Mouse (Mus musculus) embryonic facial prominence, embryonic 13.5 days (tissue): Measurements from ENCODE around the gene Ddx55. TPM values are rescaled to one million over a fixed set of nuclear protein-coding genes. Genes with fewer than 3 reads are reported as not detected.

Source experiments
- ATAC-seq: fragments of 200-750 bp; cut with Nextera tagmentation; 2 replicates; pipeline ENCODE4 v1.8.0; 2017; ENCODE audit warnings: low read depth; ENCODE audit not compliant: insufficient number of reproducible peaks, insufficient read depth, low FRiP score, low TSS enrichment
- H3K27ac ChIP-seq: fragments of 300-500 bp; sonication (generic); 2 replicates; pipeline ENCODE4 v1.5.1; 2015; ENCODE audit warnings: moderate library complexity, mild to moderate bottlenecking, inconsistent platforms
- H3K27me3 ChIP-seq: fragments of 300-500 bp; sonication (generic); 2 replicates; pipeline ENCODE4 v1.6.1; 2015; ENCODE audit warnings: mild to moderate bottlenecking, inconsistent platforms
- H3K36me3 ChIP-seq: fragments of 300-500 bp; sonication (generic); 2 replicates; pipeline ENCODE4 v1.6.1; 2015; ENCODE audit warnings: mild to moderate bottlenecking, inconsistent platforms
- H3K4me1 ChIP-seq: fragments of 300-500 bp; sonication (generic); 2 replicates; pipeline ENCODE4 v1.6.1; 2015; ENCODE audit warnings: inconsistent platforms
- H3K4me2 ChIP-seq: fragments of 300-500 bp; sonication (generic); 2 replicates; pipeline ENCODE4 v1.6.1; 2015; ENCODE audit warnings: moderate library complexity, mild to moderate bottlenecking, inconsistent platforms
- H3K4me3 ChIP-seq: fragments of 300-500 bp; sonication (generic); 2 replicates; pipeline ENCODE4 v1.5.1; 2015; ENCODE audit warnings: mild to moderate bottlenecking, inconsistent platforms
- H3K9ac ChIP-seq: fragments of 300-500 bp; sonication (generic); 2 replicates; pipeline ENCODE4 v1.6.1; 2015; ENCODE audit warnings: mild to moderate bottlenecking, inconsistent platforms
- H3K9me3 ChIP-seq: fragments of 300-500 bp; sonication (generic); 2 replicates; pipeline ENCODE4 v1.6.1; 2016; ENCODE audit warnings: inconsistent platforms
- WGBS: fragments of 180-500 bp; shearing (Covaris S2); methylation state at CpG from one replicate; pipeline ENCODE4 v1.1.7; 2015; ENCODE audit warnings: mixed read lengths; 5-methylcytosine and 5-hydroxymethylcytosine counted together
- polyA plus RNA-seq: library from polyadenylated mRNA; unstranded; fragments of >200 nt; fragmentation: Nextera tagmentation; extraction: Ambion mirVana; gene quantifications from 2 replicates; pipeline ENCODE4 v1.2.1, GENCODE M21; 2015

Gene Ddx55
- polyA plus RNA-seq, 1 experiment from 2014 or later, result 19.6 TPM

- Histone ChIP-seq H3K27me3 (no peaks in the 10 kb centered on the region), H3K4me1 (peaks cover 20% of the 10 kb centered on the region), H3K36me3 (peaks cover 47% of the 10 kb centered on the region), H3K9ac (no peak overlapping the region), H3K9me3 (no peaks in the 10 kb centered on the region), H3K27ac (no peak overlapping the region), H3K4me2 (no peak overlapping the region), H3K4me3 (no peak overlapping the region)
- no peak for ATAC-seq
- WGBS, result 86% methylated on average over 5 of the region's 5 CpGs
Observed at GRCm38 (mm10) chr5:124524943-124525342, 27.7 kb upstream of the Ddx55 start.

GRCm38 (mm10) chr5:124528351-124528750, 24.3 kb upstream of the Ddx55 start:
- H3K27me3 ChIP-seq, result no peaks in the 10 kb centered on the region
- peak overlapping the region; percentile 89 for H3K4me2 ChIP-seq
- H3K27ac ChIP-seq, result peak overlapping the region; percentile 66
- peak overlapping the region; percentile 84 for H3K9ac ChIP-seq
- H3K4me3 ChIP-seq, result peak overlapping the region; percentile 77
- peaks cover 29% of the 10 kb centered on the region for H3K36me3 ChIP-seq
- peaks cover 40% of the 10 kb centered on the region for H3K4me1 ChIP-seq
- H3K9me3 ChIP-seq, result no peaks in the 10 kb centered on the region
- WGBS, result 67% methylated on average over 4 of the region's 4 CpGs
- ATAC-seq, result no peak

GRCm38 (mm10) chr5:124528791-124529190, 23.9 kb upstream of the Ddx55 start:
- H3K4me1 ChIP-seq, result peaks cover 40% of the 10 kb centered on the region
- WGBS, result 33% methylated on average over 9 of the region's 9 CpGs

GRCm38 (mm10) chr5:124529191-124529651, 23.4 kb upstream of the Ddx55 start:
- WGBS, result 12% methylated on average over 8 of the region's 8 CpGs
- Histone ChIP-seq H3K27ac (peak overlapping the region; percentile 66), H3K9ac (peak overlapping the region; percentile 84), H3K4me1 (peaks cover 40% of the 10 kb centered on the region), H3K4me3 (peak overlapping the region; percentile 77), H3K4me2 (peak overlapping the region; percentile 89), H3K9me3 (no peaks in the 10 kb centered on the region), H3K27me3 (no peaks in the 10 kb centered on the region), H3K36me3 (peaks cover 24% of the 10 kb centered on the region)
- no peak for ATAC-seq

More at GRCm38 (mm10) chr5:124528791-124529190, 23.9 kb upstream of the Ddx55 start:
- no peaks in the 10 kb centered on the region for H3K27me3 ChIP-seq
- peak overlapping the region; percentile 77 for H3K4me3 ChIP-seq
- peaks cover 24% of the 10 kb centered on the region for H3K36me3 ChIP-seq
- ATAC-seq, result no peak
- H3K9ac ChIP-seq, result peak overlapping the region; percentile 84
- peak overlapping the region; percentile 89 for H3K4me2 ChIP-seq
- H3K9me3 ChIP-seq, result no peaks in the 10 kb centered on the region
- H3K27ac ChIP-seq, result peak overlapping the region; percentile 66

- H3K27me3 ChIP-seq, result no peaks in the 10 kb centered on the region
- H3K4me1 ChIP-seq, result peaks cover 40% of the 10 kb centered on the region
- peaks cover 20% of the 10 kb centered on the region for H3K36me3 ChIP-seq
- WGBS, result 36% methylated on average over 8 of the region's 8 CpGs
- peak overlapping the region; percentile 77 for H3K4me3 ChIP-seq
- H3K4me2 ChIP-seq, result peak overlapping the region; percentile 89
- H3K9ac ChIP-seq, result peak overlapping the region; percentile 84; the same call in 1 of the 2 replicates
- no peak for ATAC-seq
- H3K9me3 ChIP-seq, result no peaks in the 10 kb centered on the region
- no peak overlapping the region for H3K27ac ChIP-seq
Observed at GRCm38 (mm10) chr5:124529697-124530096, 23.0 kb upstream of the Ddx55 start.

- H3K27ac ChIP-seq, result peak within 1 kb of the TSS; percentile 85
- ATAC-seq, result peak; percentile 89
- H3K4me1 ChIP-seq, result peaks cover 40% of the 10 kb centered on the region
- H3K27me3 ChIP-seq, result no peaks in the 10 kb centered on the region
- H3K36me3 ChIP-seq, result peaks cover 11% of the 10 kb centered on the region
- H3K4me3 ChIP-seq, result peak within 1 kb of the TSS; percentile 77
- H3K9me3 ChIP-seq, result no peaks in the 10 kb centered on the region
- WGBS, result under 1% methylated on average over 86 of the region's 96 CpGs
- H3K9ac ChIP-seq, result peak within 1 kb of the TSS; percentile 84
- H3K4me2 ChIP-seq, result peak within 1 kb of the TSS; percentile 89
Observed at GRCm38 (mm10) chr5:124530655-124531582, 21.7 kb upstream of the Ddx55 start, which contains the start of gene Rilpl1. TSS of gene Rilpl1 (minus strand) at chr5:124531391.

- peak overlapping the region; percentile 84 for H3K9ac ChIP-seq
- no peaks in the 10 kb centered on the region for H3K9me3 ChIP-seq
- ATAC-seq, result peak; percentile 26
- 12% methylated on average over 14 of the region's 14 CpGs for whole genome bisulfite sequencing
- peaks cover under 1% of the 10 kb centered on the region; the same call in 1 of the 2 replicates for H3K27me3 ChIP-seq
- H3K4me2 ChIP-seq, result peak overlapping the region; percentile 89
- H3K36me3 ChIP-seq, result peaks cover 5% of the 10 kb centered on the region
- H3K27ac ChIP-seq, result peak overlapping the region; percentile 85
- peaks cover 40% of the 10 kb centered on the region for H3K4me1 ChIP-seq
- peak overlapping the region; percentile 77 for H3K4me3 ChIP-seq
Observed at GRCm38 (mm10) chr5:124531583-124531930, 21.1 kb upstream of the Ddx55 start.

- Histone ChIP-seq H3K4me1 (peaks cover 45% of the 10 kb centered on the region), H3K4me2 (no peak overlapping the region; the same call in 1 of the 2 replicates), H3K9me3 (no peaks in the 10 kb centered on the region), H3K9ac (no peak overlapping the region), H3K4me3 (no peak overlapping the region), H3K27me3 (peaks cover 5% of the 10 kb centered on the region; the same call in 1 of the 2 replicates), H3K36me3 (no peaks in the 10 kb centered on the region), H3K27ac (no peak overlapping the region)
- no peak for ATAC-seq
- WGBS, result 28% methylated on average over 7 of the region's 7 CpGs
Observed at GRCm38 (mm10) chr5:124532451-124532850, 20.2 kb upstream of the Ddx55 start.

- Histone ChIP-seq H3K36me3 (no peaks in the 10 kb centered on the region), H3K27me3 (peaks cover 5% of the 10 kb centered on the region; the same call in 1 of the 2 replicates), H3K27ac (no peak overlapping the region), H3K4me2 (no peak overlapping the region), H3K4me3 (no peak overlapping the region), H3K4me1 (peaks cover 24% of the 10 kb centered on the region), H3K9me3 (no peaks in the 10 kb centered on the region), H3K9ac (no peak overlapping the region)
- no peak for ATAC-seq
- WGBS, result 68% methylated on average over 5 of the region's 5 CpGs
Observed at GRCm38 (mm10) chr5:124535016-124535415, 17.6 kb upstream of the Ddx55 start.

GRCm38 (mm10) chr5:124536776-124537175, 15.9 kb upstream of the Ddx55 start:
- 6% methylated on average over 17 of the region's 17 CpGs for WGBS

GRCm38 (mm10) chr5:124538813-124539792, 13.6 kb upstream of the Ddx55 start:
- no peak overlapping the region for H3K4me3 ChIP-seq
- no peak overlapping the region for H3K9ac ChIP-seq
- no peak for ATAC-seq
- H3K4me2 ChIP-seq, result no peak overlapping the region
- H3K27ac ChIP-seq, result no peak overlapping the region
- peaks cover 5% of the 10 kb centered on the region; the same call in 1 of the 2 replicates for H3K27me3 ChIP-seq
- H3K36me3 ChIP-seq, result peaks cover 16% of the 10 kb centered on the region
- 78% methylated on average over 15 of the region's 16 CpGs for WGBS
- H3K9me3 ChIP-seq, result no peaks in the 10 kb centered on the region
- H3K4me1 ChIP-seq, result peaks cover 16% of the 10 kb centered on the region

More at GRCm38 (mm10) chr5:124536776-124537175, 15.9 kb upstream of the Ddx55 start:
- H3K4me2 ChIP-seq, result peak overlapping the region; percentile 53
- ATAC-seq, result no peak
- no peaks in the 10 kb centered on the region for H3K36me3 ChIP-seq
- H3K9me3 ChIP-seq, result no peaks in the 10 kb centered on the region
- peaks cover 5% of the 10 kb centered on the region; the same call in 1 of the 2 replicates for H3K27me3 ChIP-seq
- peak overlapping the region; percentile 52; the same call in 1 of the 2 replicates for H3K9ac ChIP-seq
- H3K27ac ChIP-seq, result no peak overlapping the region
- H3K4me3 ChIP-seq, result peak overlapping the region; percentile 25
- peaks cover 15% of the 10 kb centered on the region for H3K4me1 ChIP-seq
